Mouse (Mus musculus): Measurements from ENCODE around the gene Snph. TPM values are rescaled to one million over a fixed set of nuclear protein-coding genes. Genes with fewer than 3 reads are reported as not detected.

Gene Snph
- total and polyA plus RNA-seq, 3 experiments, result not detected

- H3K4me2 ChIP-seq (ENCODE audit: insufficient read depth, low read depth, poor library complexity, severe bottlenecking), result no peak overlapping the region
- no peaks in the 10 kb centered on the region for H3K36me3 ChIP-seq (replicated peaks in 1 of 2; ENCODE audit: control insufficient read depth in 1 of 2, insufficient read depth in 1 of 2, low read length in 1 of 2)
- in situ Hi-C loops (cut with MboI; ENCODE audit: low pct_ligation_motif_present, low pct_unique_long_range_greater_than_20kb, low sequenced_read_pairs) (no loop called here), dilution Hi-C loops (cut with MboI; ENCODE audit: extremely low pct_ligation_motif_present, extremely low pct_unique_long_range_greater_than_20kb, low sequenced_read_pairs) (no loop called here)
- no peak overlapping the region for H3K27ac ChIP-seq (ENCODE audit: insufficient read depth, low read depth)
- TF ChIP-seq E2F4 (IDR thresholded peaks at IDR 0.05; ENCODE audit: insufficient replicate concordance, low read depth, low read length), result no peak
- no peak for TF ChIP-seq ZNF384 (IDR thresholded peaks at IDR 0.05; ENCODE audit: low read depth, low read length)
- TF ChIP-seq CHD2 (IDR thresholded peaks at IDR 0.05; ENCODE audit: low read length), result no peak
- TF ChIP-seq NELFE (IDR thresholded peaks at IDR 0.05; ENCODE audit: low read depth, low read length), result no peak
- no peak for TF ChIP-seq KAT2A (IDR thresholded peaks at IDR 0.05; ENCODE audit: insufficient replicate concordance, low read length)
- no peak for TF ChIP-seq BHLHE40 (IDR thresholded peaks at IDR 0.05; ENCODE audit: low read depth, low read length)
- TF ChIP-seq JUN (IDR thresholded peaks at IDR 0.05; ENCODE audit: insufficient read depth, low read depth, low read length), result no peak
- TF ChIP-seq CTCF (conservative IDR thresholded peaks at IDR 0.05 in 1 of 2, IDR thresholded peaks at IDR 0.05 in 1 of 2; ENCODE audit: low read depth in 2 of 2, low read length in 2 of 2), result no peak
- no peak for TF ChIP-seq RAD21 (IDR thresholded peaks at IDR 0.05; ENCODE audit: low read depth, low read length)
- no peak for TF ChIP-seq POLR2AphosphoS2 (IDR thresholded peaks at IDR 0.05; ENCODE audit: low read depth, low read length)
- H3K9me3 ChIP-seq (replicated peaks; ENCODE audit: low read length), result no peaks in the 10 kb centered on the region
- no peaks in the 10 kb centered on the region for H3K79me2 ChIP-seq (replicated peaks; ENCODE audit: control insufficient read depth, extremely low read depth, insufficient read depth, poor library complexity, severe bottlenecking)
- 0 out of 4 replicates have a peak, but pooled peaks cover 0 to 3% of the 10 kb centered on the region in 2 experiments for H3K4me1 ChIP-seq (ENCODE audit: control insufficient read depth in 1 of 2, insufficient read depth in 2 of 2)
- DNase-seq (ENCODE audit: extremely low read depth), result no peak
- peaks cover 93% of the 10 kb centered on the region for H3K27me3 ChIP-seq (replicated peaks)
- no peak overlapping the region for H3K9ac ChIP-seq (ENCODE audit: insufficient read depth, low read depth)
- no peak overlapping the region for H3K4me3 ChIP-seq (replicated peaks in 1 of 3; ENCODE audit: low read depth in 2 of 3, low read length in 2 of 3, poor library complexity in 1 of 3)
Observed at GRCm38 (mm10) chr2:151626296-151626695, 6.1 kb downstream of the Snph start.

GRCm38 (mm10) chr2:151623776-151624175, 8.6 kb downstream of the Snph start:
- Histone ChIP-seq H3K27me3 (replicated peaks) (peaks cover 84% of the 10 kb centered on the region), H3K4me2 (ENCODE audit: insufficient read depth, low read depth, poor library complexity, severe bottlenecking) (no peak overlapping the region), H3K27ac (ENCODE audit: insufficient read depth, low read depth) (no peak overlapping the region), H3K4me3 (replicated peaks in 1 of 3; ENCODE audit: low read depth in 2 of 3, low read length in 2 of 3, poor library complexity in 1 of 3) (no peak overlapping the region), H3K4me1 (ENCODE audit: control insufficient read depth in 1 of 2, insufficient read depth in 2 of 2) (no peaks in the 10 kb centered on the region), H3K9me3 (replicated peaks; ENCODE audit: low read length) (no peaks in the 10 kb centered on the region), H3K9ac (ENCODE audit: insufficient read depth, low read depth) (no peak overlapping the region), H3K36me3 (replicated peaks in 1 of 2; ENCODE audit: control insufficient read depth in 1 of 2, insufficient read depth in 1 of 2, low read length in 1 of 2) (no peaks in the 10 kb centered on the region), H3K79me2 (replicated peaks; ENCODE audit: control insufficient read depth, extremely low read depth, insufficient read depth, poor library complexity, severe bottlenecking) (no peaks in the 10 kb centered on the region)
- dilution Hi-C loops (cut with MboI; ENCODE audit: extremely low pct_ligation_motif_present, extremely low pct_unique_long_range_greater_than_20kb, low sequenced_read_pairs) (no loop called here), in situ Hi-C loops (cut with MboI; ENCODE audit: low pct_ligation_motif_present, low pct_unique_long_range_greater_than_20kb, low sequenced_read_pairs) (no loop called here)
- TF ChIP-seq TCF12 (IDR thresholded peaks at IDR 0.05; ENCODE audit: low read depth, low read length) (no peak), RCOR1 (conservative IDR thresholded peaks at IDR 0.05; ENCODE audit: low read depth, low read length) (no peak), UBTF (IDR thresholded peaks at IDR 0.05; ENCODE audit: low read depth, low read length) (no peak), NELFE (IDR thresholded peaks at IDR 0.05; ENCODE audit: low read depth, low read length) (no peak), EP300 (IDR thresholded peaks at IDR 0.05; ENCODE audit: low read length) (no peak), CTCF (conservative IDR thresholded peaks at IDR 0.05 in 1 of 2, IDR thresholded peaks at IDR 0.05 in 1 of 2; ENCODE audit: low read depth in 2 of 2, low read length in 2 of 2) (no peak), ETS1 (conservative IDR thresholded peaks at IDR 0.05; ENCODE audit: low read depth, low read length) (no peak), JUN (IDR thresholded peaks at IDR 0.05; ENCODE audit: insufficient read depth, low read depth, low read length) (no peak), GABPA (IDR thresholded peaks at IDR 0.05; ENCODE audit: insufficient replicate concordance, low read depth, low read length) (no peak), NRF1 (IDR thresholded peaks at IDR 0.05; ENCODE audit: low read depth, low read length) (no peak), JUND (conservative IDR thresholded peaks at IDR 0.05; ENCODE audit: low read depth, low read length) (no peak), KAT2A (IDR thresholded peaks at IDR 0.05; ENCODE audit: insufficient replicate concordance, low read length) (no peak), HCFC1 (IDR thresholded peaks at IDR 0.05; ENCODE audit: low read depth, low read length) (no peak), ELF1 (IDR thresholded peaks at IDR 0.05; ENCODE audit: low read depth, low read length) (no peak)
- DNase-seq (ENCODE audit: extremely low read depth), result no peak

All from CH12.LX (cell line).